Mouse (Mus musculus) brain, embryonic 14.5 days (tissue): Measurements from ENCODE around the gene Sp2. TPM values are rescaled to one million over a fixed set of nuclear protein-coding genes. Genes with fewer than 3 reads are reported as not detected.

ENCODE experiments used
- DNase-seq: peaks from one replicate; pipeline ENCODE4 v3.0.0-alpha.2; 2011; ENCODE audit warnings: low read depth
- CTCF ChIP-seq: fragments of 200-500 bp; IDR thresholded peaks from 2 replicates; pipeline ENCODE4 v1.5.1; 2012; ENCODE audit warnings: inconsistent platforms, mild to moderate bottlenecking, moderate library complexity, borderline replicate concordance; ENCODE audit not compliant: insufficient read depth, insufficient read length; ENCODE audit errors: extremely low read depth
- POLR2A ChIP-seq: fragments of 200-500 bp; IDR thresholded peaks from 2 replicates; pipeline ENCODE4 v1.6.1; 2012; ENCODE audit warnings: mild to moderate bottlenecking, inconsistent platforms, borderline replicate concordance; ENCODE audit not compliant: poor library complexity, insufficient read depth, insufficient read length, severe bottlenecking; ENCODE audit errors: extremely low read depth
- polyA plus RNA-seq: library from polyadenylated mRNA; depleted of rRNA; stranded (reverse); fragments of >200 nt; gene quantifications from 2 replicates; pipeline ENCODE4 v1.2.3, GENCODE M21; 2012; rRNA removed

Sp2 gene
- polyA plus RNA-seq, 1 experiment = 17.8 TPM

DNA sequence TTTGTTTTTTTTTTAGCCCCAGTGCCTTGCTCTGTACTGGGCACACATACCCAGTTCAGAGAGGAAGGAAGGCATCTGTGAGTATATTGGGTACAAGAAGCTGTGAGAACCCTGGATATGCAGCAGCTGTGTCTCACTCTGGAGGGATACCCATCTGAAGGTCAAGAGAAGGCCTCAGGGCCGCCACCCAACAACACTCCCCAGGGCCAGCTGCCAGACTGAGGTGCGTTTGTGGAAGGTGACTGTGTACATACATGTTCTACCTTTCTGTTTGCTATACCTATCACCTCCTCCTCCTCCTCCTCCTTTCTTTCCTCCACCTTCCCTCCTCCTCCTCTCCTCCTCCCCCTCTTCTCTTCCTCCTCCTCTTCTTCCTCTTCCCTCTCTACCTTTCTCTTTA lies 54.7 kb downstream of the Sp2 start, which contains the start of gene Prr15l:
Gene Prr15l (plus strand): TSS at position 17 of the 400 bp plus-strand sequence.
- no peak for DNase-seq
- TF ChIP-seq CTCF (no peak), POLR2A (no peak)

DNA sequence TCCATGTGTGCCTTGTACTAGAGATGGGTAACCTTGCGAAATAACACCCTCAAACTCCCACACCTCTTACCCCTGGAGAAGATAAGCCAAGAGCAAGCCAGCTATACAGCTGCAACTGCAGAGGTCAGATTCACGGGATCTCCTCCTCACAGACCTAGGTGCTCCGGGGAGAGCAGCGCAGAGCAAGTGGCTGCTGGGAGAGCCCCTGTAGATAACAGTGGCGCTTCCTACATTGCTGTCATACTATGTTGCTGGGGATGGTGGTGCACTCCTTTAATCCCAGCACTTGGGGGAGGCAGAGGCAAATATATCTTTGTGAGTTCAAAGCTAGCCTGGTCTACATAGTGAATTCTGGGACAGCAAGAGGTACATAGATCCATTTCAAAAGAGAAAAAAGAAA lies 56.2 kb downstream of the Sp2 start:
- TF ChIP-seq POLR2A (no peak), CTCF (no peak)
- DNase-seq = no peak

DNA sequence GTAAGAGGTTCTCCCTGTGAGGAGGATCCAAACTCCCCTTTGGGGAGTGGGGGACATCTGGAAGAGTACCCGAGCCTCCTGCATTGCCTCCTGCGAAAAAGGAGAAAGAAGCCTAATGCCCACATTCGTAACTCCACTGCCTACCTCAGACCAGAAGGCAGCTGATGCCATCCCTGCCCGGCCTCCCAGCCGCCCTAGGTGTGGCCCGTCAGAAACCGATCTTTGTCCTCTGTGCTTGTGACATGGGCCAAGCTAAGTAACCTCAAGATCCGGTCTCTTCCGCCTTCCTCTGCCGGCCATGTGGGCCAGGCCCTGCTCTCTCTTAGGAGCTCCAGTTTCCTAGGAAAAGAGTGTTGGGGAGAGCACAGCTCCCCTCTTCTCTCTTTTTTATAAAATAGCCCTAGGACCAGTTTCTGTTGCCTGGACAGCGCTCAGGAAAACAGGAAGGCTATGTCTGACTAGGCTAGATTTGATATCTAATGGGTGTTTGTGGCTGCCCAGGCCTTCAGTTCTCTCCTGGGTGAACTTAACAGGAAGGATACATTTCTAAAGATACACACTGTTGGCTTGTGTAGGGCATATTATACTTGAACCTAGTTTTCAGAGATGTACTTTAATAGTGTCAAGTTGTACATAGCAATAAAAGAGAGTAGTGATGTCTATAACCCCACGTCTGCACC lies 57.1 kb downstream of the Sp2 start:
- TF ChIP-seq POLR2A = no peak
- no peak for TF ChIP-seq CTCF
- DNase-seq = no peak

DNA sequence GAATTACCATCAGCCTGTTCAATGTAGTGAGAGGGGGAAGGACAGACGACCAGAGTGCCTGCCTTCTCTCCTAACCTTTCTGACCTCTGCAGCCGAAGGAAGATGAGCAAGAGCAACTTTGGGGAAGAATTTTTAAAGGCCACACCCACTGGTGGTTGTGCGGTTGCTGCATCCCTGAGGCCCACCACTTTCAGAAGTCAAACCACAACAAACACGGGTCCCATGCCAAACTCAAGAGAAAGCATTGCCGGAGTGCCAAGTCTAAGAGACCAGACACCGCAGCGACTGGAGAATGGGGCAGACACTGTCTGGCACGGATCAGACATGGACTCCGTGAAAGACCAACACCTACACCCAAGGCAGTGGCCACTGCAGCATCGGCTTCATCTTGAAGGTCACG lies 57.9 kb downstream of the Sp2 start:
- TF ChIP-seq POLR2A = no peak
- TF ChIP-seq CTCF = no peak
- no peak for DNase-seq

DNA sequence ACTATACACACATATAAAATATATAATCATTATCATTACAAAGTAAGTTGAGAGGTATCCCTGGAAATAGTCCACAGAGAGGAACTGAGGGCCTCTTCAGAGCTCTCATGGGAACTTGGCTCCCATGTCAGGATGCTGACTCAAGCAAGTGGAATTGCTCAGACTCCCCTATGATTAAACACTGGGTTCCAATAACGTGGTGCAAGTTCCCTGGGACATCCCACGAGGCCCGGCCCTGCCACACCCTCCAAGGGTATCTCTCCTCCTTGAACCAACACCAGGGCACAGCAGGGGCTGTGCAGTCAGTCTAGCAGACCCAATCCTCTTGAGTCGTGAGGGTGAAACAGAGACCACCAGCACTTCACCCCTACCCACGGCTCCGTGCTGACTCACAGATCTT lies 63.8 kb downstream of the Sp2 start:
- DNase-seq = no peak
- TF ChIP-seq CTCF (no peak), POLR2A (no peak)

DNA sequence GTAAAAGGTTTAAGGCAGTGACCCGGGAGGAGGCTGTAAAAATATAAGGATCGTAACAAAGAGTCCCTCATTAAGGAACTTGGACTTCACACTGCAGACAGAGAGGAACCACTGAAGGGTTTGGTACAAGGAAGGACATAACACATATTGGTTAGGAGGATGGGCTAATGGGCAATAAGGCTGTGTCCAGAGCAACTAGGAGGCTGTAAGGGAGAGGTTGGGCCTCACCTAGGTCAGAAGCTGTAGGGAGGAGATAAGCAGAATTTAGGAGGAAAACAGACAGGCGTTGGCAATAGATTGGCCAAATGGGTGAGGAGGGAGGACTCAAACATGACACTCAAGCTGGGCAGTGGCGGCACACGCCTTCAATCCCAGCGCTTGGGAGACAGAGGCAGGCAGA lies 65.3 kb downstream of the Sp2 start:
- no peak for DNase-seq
- TF ChIP-seq CTCF (no peak), POLR2A (no peak)

DNA sequence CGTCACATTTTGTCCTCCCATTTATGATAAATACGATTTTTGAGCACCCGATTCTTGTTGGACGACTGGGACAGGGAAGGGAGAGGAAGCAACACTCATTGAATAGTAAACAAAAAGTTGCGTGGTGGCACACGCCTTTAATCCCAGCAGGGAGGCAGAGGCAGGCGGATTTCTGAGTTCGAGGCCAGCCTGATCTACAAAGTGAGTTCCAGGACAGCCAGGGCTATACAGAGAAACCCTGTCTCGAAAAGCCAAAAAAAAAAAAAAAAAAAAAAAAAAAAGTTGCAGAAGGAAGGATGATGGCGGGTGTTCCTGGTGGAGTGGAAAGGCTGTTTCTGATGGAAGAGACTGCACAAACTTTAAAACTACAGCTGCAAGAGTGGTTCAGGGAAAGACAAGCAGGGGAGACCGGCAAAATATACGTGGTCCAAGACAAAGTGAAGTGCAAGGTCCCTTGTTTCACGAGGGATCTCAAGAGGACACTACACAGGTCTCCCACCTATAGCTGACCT lies 65.8 kb downstream of the Sp2 start:
- DNase-seq = no peak
- TF ChIP-seq CTCF (no peak), POLR2A (no peak)

DNA sequence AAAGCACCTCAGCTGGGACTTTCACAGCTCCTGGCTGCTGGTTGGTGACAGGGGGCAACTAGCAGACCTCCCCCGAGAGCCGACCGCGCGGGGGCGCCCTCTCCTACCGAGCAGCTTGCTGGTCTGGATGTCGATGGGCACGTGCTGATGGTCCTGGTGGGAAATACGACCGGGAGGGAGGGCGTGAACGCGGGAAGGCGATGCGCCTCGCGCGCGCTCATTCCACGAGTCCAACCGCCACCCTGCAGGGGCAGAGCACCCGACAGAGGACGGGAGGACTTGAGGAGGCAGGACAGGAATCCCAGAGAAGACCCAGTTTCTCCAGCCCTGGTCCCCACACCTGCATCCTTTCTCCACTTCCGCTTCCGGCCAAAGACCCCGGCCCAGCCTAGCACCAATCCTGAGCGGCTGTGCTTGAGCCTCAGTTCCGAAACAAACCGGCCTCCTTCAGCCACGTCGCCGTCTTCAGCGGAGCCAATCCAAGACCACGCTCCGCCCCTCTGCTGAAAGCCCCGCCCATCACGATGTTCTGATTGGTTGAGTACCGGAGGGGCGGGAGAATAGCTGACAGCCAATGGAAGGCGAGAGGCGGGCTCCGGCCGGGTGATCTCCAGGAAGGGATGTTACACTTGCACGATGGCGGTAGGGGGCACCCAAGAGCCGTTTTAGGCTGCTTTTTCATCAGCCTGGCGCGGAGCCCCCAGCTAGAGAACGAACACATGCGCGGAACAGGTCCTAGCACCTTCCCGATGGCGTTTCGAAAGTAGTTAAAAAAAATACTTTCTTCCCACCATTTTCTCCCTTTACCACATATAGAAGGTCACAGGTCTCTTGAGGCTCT lies 66.5 kb downstream of the Sp2 start, which contains the start of gene Cdk5rap3:
Gene Cdk5rap3 (minus strand): TSS at position 453 of the 841 bp plus-strand sequence.
- TF ChIP-seq POLR2A (peak; percentile 55; the same call in 1 of the 2 replicates), CTCF (peak; percentile 91)
- DNase-seq = peak; percentile 100

DNA sequence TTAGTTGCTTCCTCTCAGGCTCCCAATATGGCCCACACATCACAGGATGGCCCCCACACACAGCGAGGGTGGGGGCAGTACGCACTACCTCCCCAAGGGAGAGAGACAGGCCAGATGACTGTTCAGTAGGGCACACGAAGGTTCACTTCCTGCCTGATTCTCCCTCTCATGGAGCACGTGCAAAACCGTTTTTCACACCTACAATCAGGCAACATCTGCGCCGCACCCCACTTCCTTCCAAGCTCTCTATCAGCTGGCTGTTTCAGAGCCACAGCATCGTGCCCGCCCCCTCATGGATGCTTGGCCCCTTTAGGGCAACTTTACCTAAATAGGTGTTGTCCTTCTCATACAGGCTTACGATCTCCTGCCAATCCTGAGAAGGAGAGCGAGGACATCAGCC lies 70.1 kb downstream of the Sp2 start:
- TF ChIP-seq POLR2A (no peak), CTCF (no peak)
- no peak for DNase-seq

DNA sequence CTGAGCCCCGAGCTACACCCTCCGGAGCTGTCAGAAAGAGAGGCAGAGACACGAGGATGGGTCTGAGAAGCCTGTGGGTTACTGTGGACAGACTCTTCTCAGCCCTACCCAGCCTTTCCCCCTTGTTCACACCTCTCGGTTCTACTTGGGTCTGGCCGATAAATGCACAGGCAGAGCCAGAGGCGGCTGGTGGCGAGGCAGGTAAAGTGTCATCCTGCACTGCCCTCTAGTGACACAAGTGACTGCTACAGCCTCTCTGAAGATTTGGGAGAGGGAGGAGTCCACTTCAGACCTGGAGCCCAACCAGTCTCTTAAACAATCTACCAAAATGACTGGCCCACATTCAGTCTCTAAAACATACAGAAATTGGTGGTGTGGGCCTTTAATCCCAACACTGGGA lies 72.8 kb downstream of the Sp2 start:
- DNase-seq = peak; percentile 92
- TF ChIP-seq CTCF (peak; percentile 93), POLR2A (no peak)

DNA sequence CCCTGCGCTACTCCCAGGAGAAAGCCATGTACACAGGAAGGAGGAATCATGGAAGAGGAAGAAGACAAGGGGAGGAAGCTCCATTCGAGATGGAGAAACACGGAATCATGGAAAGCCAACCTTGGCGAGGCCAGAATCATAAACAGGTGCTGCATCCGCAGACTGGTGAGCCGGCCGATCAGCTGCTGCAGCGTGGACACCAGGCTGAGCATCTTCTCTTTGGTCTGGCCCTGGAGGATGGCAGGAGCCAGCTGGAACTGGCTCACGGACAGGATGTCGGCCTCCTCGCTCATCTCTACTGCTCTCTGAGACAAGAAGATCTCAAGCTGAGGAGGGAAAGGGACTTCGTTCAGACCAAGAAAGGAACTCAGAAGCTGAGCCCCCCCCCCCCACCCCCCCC lies 74.2 kb downstream of the Sp2 start:
- TF ChIP-seq CTCF = no peak
- no peak for TF ChIP-seq POLR2A
- no peak for DNase-seq

DNA sequence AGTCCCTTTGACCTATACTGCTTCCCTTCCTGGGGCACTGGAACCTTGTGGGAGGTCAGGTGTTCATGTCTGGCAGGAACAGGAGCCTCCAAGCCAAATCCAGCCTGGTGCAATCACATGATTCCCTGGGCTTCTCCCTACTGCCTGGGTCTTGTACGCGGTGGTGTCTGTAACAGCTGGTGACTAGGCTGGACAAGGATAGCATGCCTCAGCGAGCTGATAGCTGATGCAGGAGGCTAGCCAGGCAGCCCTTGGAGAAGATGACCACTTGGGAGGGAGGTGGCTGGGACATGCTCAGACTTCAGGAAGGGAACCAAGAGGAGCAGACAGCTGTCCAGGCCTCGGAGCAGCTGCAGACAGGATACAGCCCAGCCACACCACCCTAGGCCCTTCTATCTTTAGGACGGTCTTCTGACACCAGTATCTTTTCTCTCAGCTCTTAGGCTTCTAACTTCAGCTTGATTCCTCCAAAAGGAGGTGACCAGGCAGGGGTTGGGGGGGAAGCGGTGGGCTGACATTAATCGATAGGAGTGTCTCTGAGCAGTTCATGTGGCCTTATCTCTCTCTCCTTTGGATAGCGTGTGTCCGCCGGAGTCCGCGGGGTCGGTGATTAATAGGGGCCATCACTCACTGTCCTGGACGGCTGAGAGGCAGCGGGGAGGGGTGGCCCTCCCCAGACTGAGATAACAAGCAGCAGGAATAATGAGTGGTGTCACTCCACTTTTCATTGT lies 76.2 kb downstream of the Sp2 start:
- DNase-seq = no peak

More for the DNA sequence above, 76.2 kb downstream of the Sp2 start:
- TF ChIP-seq CTCF = no peak
- TF ChIP-seq POLR2A = no peak

Other genes starting within 250 kb of the Sp2 start
- gene Snx11, start 205.4 kb downstream of the Sp2 start, polyA plus RNA-seq = 54.8 and 60.8 TPM in 2 replicates
- gene Cbx1, start 193.8 kb downstream of the Sp2 start, polyA plus RNA-seq = 79.2 and 79.7 TPM in 2 replicates
- 89.1 and 102 TPM in 2 replicates for gene Nfe2l1, start 153.0 kb downstream of the Sp2 start, polyA plus RNA-seq
- gene Copz2, start 133.1 kb downstream of the Sp2 start, polyA plus RNA-seq = 9.3 and 15.8 TPM in 2 replicates
- 71.6 and 83.7 TPM in 2 replicates for gene Cdk5rap3, start 66.5 kb downstream of the Sp2 start, polyA plus RNA-seq
- 0.09 and 0.16 TPM in 2 replicates for gene Prr15l, start 54.9 kb downstream of the Sp2 start, polyA plus RNA-seq
- 11.8 and 14.4 TPM in 2 replicates for gene Pnpo, start 39.0 kb downstream of the Sp2 start, polyA plus RNA-seq
- 0.64 and 1.0 TPM in 2 replicates for gene Sp6, start 30.4 kb upstream of the Sp2 start, polyA plus RNA-seq
- gene Scrn2, start 47.0 kb upstream of the Sp2 start, polyA plus RNA-seq = 11.8 and 16.9 TPM in 2 replicates
- gene Lrrc46, start 58.4 kb upstream of the Sp2 start, polyA plus RNA-seq = 2.0 and 2.9 TPM in 2 replicates
- gene Mrpl10, start 58.6 kb upstream of the Sp2 start, polyA plus RNA-seq = 60.4 and 68.8 TPM in 2 replicates
- gene Osbpl7, start 67.7 kb upstream of the Sp2 start, polyA plus RNA-seq = 14.6 and 14.9 TPM in 2 replicates
- 0.12 and 0.21 TPM in 2 replicates for gene Tbx21, start 132.4 kb upstream of the Sp2 start, polyA plus RNA-seq
- gene Tbkbp1, start 168.5 kb upstream of the Sp2 start, polyA plus RNA-seq = 55.6 and 65.1 TPM in 2 replicates
- 106 and 129 TPM in 2 replicates for gene Kpnb1, start 204.9 kb upstream of the Sp2 start, polyA plus RNA-seq